Mouse (Mus musculus) layer of hippocampus, postnatal 10 days (tissue): ENCODE results near the gene Sh3pxd2b. TPM values are rescaled to one million over a fixed set of nuclear protein-coding genes. Genes with fewer than 3 reads are reported as not detected.

ENCODE experiments used
- DNase-seq, 2 experiments: peaks; one replicate each; pipeline ENCODE4 v3.0.0; 2021; ENCODE audit warnings: low spot score in 2 of 2
- total RNA-seq, 2 experiments: library from RNA; stranded (reverse); gene quantifications; 2 replicates each; pipeline ENCODE4 v1.2.3; 2021

Sh3pxd2b gene
- total RNA-seq, 2 experiments from 2014 or later = 28.3 to 28.5 TPM

- DNase-seq = no peak
These were observed 25.8 kb downstream of the Sh3pxd2b start for GRCm38 (mm10) chr11:32373266-32374026.

- no peak for DNase-seq
These were observed 26.5 kb downstream of the Sh3pxd2b start for GRCm38 (mm10) chr11:32374027-32374589.

GRCm38 (mm10) chr11:32375104-32375535 is 27.5 kb downstream of the Sh3pxd2b start:
- DNase-seq = no peak

GRCm38 (mm10) chr11:32376086-32376485 is 28.5 kb downstream of the Sh3pxd2b start:
- no peak for DNase-seq

DNA sequence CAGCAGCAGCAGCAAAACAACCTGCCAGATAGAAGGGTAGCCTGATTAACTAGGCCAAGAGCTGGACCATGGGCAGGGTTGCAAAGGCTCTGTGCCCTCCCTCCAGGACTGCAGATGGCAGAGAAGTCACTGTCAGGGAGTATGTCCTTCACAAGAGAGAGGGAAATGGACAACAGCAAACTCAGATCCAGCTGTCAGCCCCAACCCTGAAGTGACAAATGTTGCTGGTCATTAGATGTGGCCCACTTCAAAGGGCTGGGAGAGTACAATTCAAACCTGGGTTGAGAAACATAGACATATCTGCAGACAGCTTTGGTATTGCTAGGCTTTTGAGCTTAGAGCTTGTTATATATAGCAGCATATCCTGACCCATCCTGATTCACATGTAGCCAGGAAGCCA is 32.3 kb downstream of the Sh3pxd2b start:
- DNase-seq = no peak

- DNase-seq = peak in 1 of 2 experiments; percentile 59
These were observed 35.9 kb downstream of the Sh3pxd2b start for GRCm38 (mm10) chr11:32383341-32384134.

GRCm38 (mm10) chr11:32384135-32384801 is 36.6 kb downstream of the Sh3pxd2b start:
- DNase-seq = no peak

- DNase-seq = no peak
These were observed 38.4 kb downstream of the Sh3pxd2b start for GRCm38 (mm10) chr11:32386043-32386442.

GRCm38 (mm10) chr11:32388064-32388463 is 40.4 kb downstream of the Sh3pxd2b start:
- no peak for DNase-seq

DNA sequence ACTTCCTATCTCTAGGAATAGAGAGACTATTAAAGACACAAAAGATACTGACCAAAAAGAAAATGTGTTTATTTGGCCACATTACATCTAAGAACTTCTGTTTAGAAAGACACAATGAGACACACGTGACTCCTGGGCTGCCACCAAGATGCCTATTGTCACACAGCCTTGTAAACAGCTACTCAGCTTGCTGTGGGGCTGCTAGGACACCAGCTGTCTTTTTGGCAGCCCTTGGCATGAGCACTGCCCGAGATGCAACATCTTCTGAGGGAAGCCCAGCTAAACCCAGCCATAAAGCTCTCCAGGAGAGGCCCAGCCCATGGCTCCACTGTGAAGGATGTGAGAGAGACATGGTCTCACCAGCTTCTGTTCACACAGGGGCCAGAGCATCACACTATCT is 45.5 kb downstream of the Sh3pxd2b start:
- DNase-seq = peak in 1 of 2 experiments; percentile 22

GRCm38 (mm10) chr11:32395791-32396190 is 48.2 kb downstream of the Sh3pxd2b start:
- no peak for DNase-seq

DNA sequence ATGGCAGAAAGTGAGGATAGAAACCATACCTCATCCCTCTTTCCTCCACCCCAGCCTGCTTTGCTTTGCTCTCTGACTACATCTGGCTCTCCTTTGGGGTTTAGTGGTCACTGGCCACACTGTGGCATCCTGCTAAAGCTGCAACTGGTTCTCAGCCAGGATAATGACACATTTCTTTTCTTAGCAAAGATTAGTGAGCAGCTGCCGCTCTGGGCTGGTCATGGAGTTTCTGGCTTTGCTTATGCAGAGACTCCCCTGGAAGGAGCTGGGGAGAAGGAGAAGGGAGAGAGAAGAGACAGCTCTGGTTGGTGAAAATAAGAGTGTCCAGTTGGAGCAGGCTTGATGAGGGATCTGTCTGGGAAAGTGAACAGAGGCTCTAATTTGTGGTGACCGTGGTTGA is 50.8 kb downstream of the Sh3pxd2b start:
- DNase-seq = no peak

DNA sequence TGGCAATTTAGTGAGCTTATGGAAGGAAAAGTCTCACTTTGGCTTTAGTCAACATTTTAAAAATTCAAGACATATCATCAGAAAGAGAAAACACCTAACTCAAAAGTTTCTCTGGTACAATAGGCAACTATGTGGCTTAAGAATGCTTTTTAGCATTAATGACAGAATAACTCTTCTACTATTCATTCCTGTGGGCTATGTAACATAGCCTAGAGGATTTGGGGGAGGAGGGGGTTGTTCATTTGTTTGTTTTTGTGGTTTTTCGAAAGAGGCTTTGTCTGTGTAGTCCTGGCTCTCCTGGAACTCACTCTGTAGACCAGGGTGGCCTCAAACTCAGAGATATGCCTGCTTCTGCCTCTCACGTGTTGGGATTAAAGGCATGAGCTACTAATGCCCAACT is 51.6 kb downstream of the Sh3pxd2b start:
- DNase-seq = no peak

GRCm38 (mm10) chr11:32402712-32403111 is 55.1 kb downstream of the Sh3pxd2b start:
- peak; percentile 57 to 65 for DNase-seq

DNA sequence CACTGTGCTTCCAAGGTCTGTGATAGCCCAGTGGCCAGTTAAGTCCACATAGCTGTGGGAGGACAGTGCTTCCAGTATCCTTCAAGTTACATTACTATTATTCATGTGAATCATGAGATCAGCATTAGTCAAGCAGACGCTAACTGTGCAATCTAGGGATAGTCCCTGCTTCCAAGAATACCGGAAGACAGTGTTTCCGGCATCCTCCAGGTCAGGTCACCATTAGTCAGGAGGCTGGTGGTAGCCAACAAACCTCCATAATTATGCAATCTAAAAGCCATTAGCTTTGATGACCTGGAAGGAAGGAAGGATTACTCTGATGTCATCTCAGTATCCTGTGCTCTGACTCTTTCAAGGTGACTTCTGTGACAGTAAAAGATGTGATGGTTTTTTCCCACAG is 57.1 kb downstream of the Sh3pxd2b start:
- no peak for DNase-seq

DNA sequence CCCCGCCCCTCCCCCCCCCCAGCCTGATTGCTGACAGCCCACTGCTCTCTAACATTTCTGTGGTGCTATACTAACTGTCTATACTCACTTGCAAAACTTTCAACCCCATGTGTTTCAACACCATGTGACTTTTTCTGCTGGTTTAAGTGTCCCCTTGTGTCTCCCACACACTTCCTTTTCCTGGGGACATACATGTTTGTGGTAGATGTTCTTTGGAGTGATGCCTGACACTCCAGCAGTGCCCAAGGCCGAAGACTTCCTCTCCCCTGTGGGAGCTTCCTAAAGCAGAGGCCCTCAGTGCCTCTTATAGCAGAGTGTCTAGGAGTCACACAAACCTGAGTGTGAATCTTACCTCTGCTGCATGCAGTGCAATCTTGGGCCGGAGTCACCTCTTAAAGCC is 60.2 kb downstream of the Sh3pxd2b start:
- DNase-seq = no peak

GRCm38 (mm10) chr11:32409052-32409451 is 61.4 kb downstream of the Sh3pxd2b start:
- DNase-seq = no peak

DNA sequence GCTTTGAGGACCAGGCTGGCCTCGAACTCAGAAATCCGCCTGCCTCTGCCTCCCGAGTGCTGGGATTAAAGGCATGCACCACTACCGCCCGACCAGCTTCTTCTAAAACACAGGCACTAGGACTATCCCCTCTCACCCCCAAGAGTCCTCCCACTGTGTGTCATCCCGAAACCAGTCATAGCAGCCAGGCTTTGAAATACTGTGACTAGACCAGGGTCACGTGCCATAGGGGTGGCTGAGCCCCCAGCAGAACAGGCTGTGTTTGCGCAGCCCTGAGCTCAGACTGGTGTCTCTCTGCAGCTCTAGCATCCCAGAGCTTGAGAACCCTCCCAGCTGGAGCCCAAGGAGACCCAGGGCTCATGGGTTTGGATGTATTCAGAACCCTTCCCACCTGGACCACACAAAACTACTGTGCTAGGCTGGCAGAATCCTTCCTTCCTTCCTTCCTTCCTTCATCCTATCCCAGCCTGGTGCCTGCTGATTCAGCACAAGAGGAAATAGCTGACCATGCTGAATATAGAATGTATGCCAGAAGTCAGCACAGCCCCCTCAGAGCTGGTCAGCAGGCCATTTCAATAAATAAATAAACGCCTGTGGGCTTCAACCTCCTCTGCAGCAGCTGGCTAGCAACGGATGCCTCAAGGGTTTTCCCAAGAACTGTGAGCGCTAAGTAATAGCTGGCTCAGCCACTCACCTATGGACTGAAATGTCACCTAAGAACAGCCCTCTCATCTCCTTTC is 62.4 kb downstream of the Sh3pxd2b start:
- DNase-seq = no peak

GRCm38 (mm10) chr11:32420001-32420400 is 72.4 kb downstream of the Sh3pxd2b start:
- no peak for DNase-seq

DNA sequence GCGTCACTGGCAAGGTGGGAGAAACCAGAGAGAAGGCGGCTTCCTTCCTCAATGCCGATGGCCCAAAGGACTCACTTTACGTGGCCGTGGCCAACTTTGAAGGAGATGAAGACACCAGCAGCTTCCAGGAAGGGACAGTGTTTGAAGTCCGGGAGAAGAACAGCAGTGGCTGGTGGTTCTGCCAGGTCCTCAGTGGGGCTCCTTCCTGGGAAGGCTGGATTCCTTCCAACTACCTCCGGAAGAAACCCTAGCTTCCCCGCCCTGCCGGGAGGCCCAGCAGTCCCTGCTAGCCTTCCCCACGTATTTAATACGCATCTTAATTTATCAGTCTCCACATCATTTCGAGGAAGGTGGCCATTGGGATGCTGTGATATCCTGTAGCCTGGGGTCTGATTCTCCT is 75.7 kb downstream of the Sh3pxd2b start:
- no peak for DNase-seq

GRCm38 (mm10) chr11:32424600-32424999 is 77.0 kb downstream of the Sh3pxd2b start:
- DNase-seq = no peak
